Mouse (Mus musculus) kidney, postnatal 0 days (tissue): ENCODE data around the gene Mrm2. TPM values are rescaled to one million over a fixed set of nuclear protein-coding genes. Genes with fewer than 3 reads are reported as not detected.

Experiments
- ATAC-seq: fragments of 200-750 bp; cut with Nextera tagmentation; replicated peaks from 2 replicates; pipeline ENCODE4 v1.8.0; 2017; ENCODE audit warnings: low read depth, moderate number of reproducible peaks, moderate TSS enrichment, moderate library complexity; ENCODE audit not compliant: low FRiP score
- DNase-seq: peaks from one replicate; pipeline ENCODE4 v3.0.0-alpha.2; 2016; ENCODE audit warnings: low spot score
- H3K27ac ChIP-seq: fragments of 300-500 bp; sonication (generic); 2 replicates; pipeline ENCODE4 v1.5.1; 2014; ENCODE audit warnings: mild to moderate bottlenecking
- H3K27me3 ChIP-seq: fragments of 300-500 bp; sonication (generic); 2 replicates; pipeline ENCODE4 v1.6.1; 2014; ENCODE audit warnings: low read length, mixed read lengths; ENCODE audit not compliant: insufficient read depth
- H3K36me3 ChIP-seq: fragments of 300-500 bp; sonication (generic); 2 replicates; pipeline ENCODE4 v1.6.1; 2014; ENCODE audit warnings: low read length, mixed read lengths; ENCODE audit not compliant: insufficient read depth
- H3K4me1 ChIP-seq: fragments of 300-500 bp; sonication (generic); replicated peaks from 2 replicates; pipeline ENCODE4 v1.6.1; 2014; ENCODE audit warnings: antibody characterized with exemption, low read length, mixed read lengths; ENCODE audit not compliant: insufficient read depth
- H3K4me2 ChIP-seq: fragments of 300-500 bp; sonication (generic); 2 replicates; pipeline ENCODE4 v1.6.1; 2014; ENCODE audit warnings: mild to moderate bottlenecking, low read length, moderate library complexity, mixed read lengths
- H3K4me3 ChIP-seq: fragments of 300-500 bp; sonication (generic); replicated peaks from 2 replicates; pipeline ENCODE4 v1.5.1; 2014; ENCODE audit warnings: low read depth, low read length
- H3K9ac ChIP-seq: fragments of 300-500 bp; sonication (generic); 2 replicates; pipeline ENCODE4 v1.6.1; 2014; ENCODE audit warnings: low read depth, low read length
- H3K9me3 ChIP-seq: fragments of 300-500 bp; sonication (generic); replicated peaks from 2 replicates; pipeline ENCODE4 v1.6.1; 2016; ENCODE audit warnings: low read length, inconsistent platforms, mixed read lengths
- CTCF ChIP-seq: IDR thresholded peaks from 2 replicates; pipeline ENCODE4 v1.5.1; 2016; ENCODE audit warnings: antibody characterized with exemption, low read depth, mild to moderate bottlenecking, moderate library complexity
- WGBS: fragments of 180-500 bp; shearing (Covaris S2); extraction: QIAGEN DNeasy Blood & Tissue Kit; methylation state at CpG from one replicate; pipeline ENCODE4 v1.1.7; 2014; 5-methylcytosine and 5-hydroxymethylcytosine counted together
- polyA plus RNA-seq: library from polyadenylated mRNA; unstranded; fragments of >200 nt; fragmentation: Nextera tagmentation; extraction: Ambion mirVana; gene quantifications from 2 replicates; pipeline ENCODE4 v1.2.1, GENCODE M21; 2015

Gene Mrm2
- polyA plus RNA-seq, 1 experiment from 2014 or later, result 17.3 TPM

- no peak overlapping the region for H3K9ac ChIP-seq
- H3K9me3 ChIP-seq, result no peaks in the 10 kb centered on the region
- TF ChIP-seq CTCF, result no peak
- no peak for DNase-seq
- no peak overlapping the region for H3K27ac ChIP-seq
- H3K4me2 ChIP-seq, result no peak overlapping the region
- no peak for ATAC-seq
- no peaks in the 10 kb centered on the region for H3K4me1 ChIP-seq
- WGBS, result 92% methylated on average over 2 of the region's 2 CpGs
- no peak overlapping the region for H3K4me3 ChIP-seq
- H3K36me3 ChIP-seq, result peaks cover 15% of the 10 kb centered on the region; the same call in 1 of the 2 replicates
- H3K27me3 ChIP-seq, result no peaks in the 10 kb centered on the region
These were observed 47.7 kb downstream of the Mrm2 start for GRCm38 (mm10) chr5:140284011-140284410.

GRCm38 (mm10) chr5:140282900-140283299, 48.8 kb downstream of the Mrm2 start:
- Histone ChIP-seq H3K4me3 (no peak overlapping the region), H3K4me2 (no peak overlapping the region), H3K27me3 (no peaks in the 10 kb centered on the region), H3K9me3 (no peaks in the 10 kb centered on the region), H3K4me1 (no peaks in the 10 kb centered on the region), H3K9ac (no peak overlapping the region), H3K36me3 (peaks cover 15% of the 10 kb centered on the region; the same call in 1 of the 2 replicates), H3K27ac (no peak overlapping the region)
- 99% methylated on average over 3 of the region's 3 CpGs for WGBS
- TF ChIP-seq CTCF, result no peak
- DNase-seq, result no peak
- ATAC-seq, result no peak

- TF ChIP-seq CTCF, result no peak
- no peak overlapping the region for H3K4me3 ChIP-seq
- H3K9ac ChIP-seq, result no peak overlapping the region
- 62% methylated on average over 8 of the region's 8 CpGs for WGBS
- no peak overlapping the region for H3K27ac ChIP-seq
- peaks cover 15% of the 10 kb centered on the region; the same call in 1 of the 2 replicates for H3K36me3 ChIP-seq
- no peak for ATAC-seq
- no peaks in the 10 kb centered on the region for H3K4me1 ChIP-seq
- H3K9me3 ChIP-seq, result no peaks in the 10 kb centered on the region
- peak; percentile 12 for DNase-seq
- no peaks in the 10 kb centered on the region for H3K27me3 ChIP-seq
- H3K4me2 ChIP-seq, result no peak overlapping the region
These were observed 49.3 kb downstream of the Mrm2 start for GRCm38 (mm10) chr5:140282376-140282775.

GRCm38 (mm10) chr5:140280205-140280604, 51.5 kb downstream of the Mrm2 start:
- ATAC-seq (no peak), DNase-seq (no peak)
- WGBS, result 71% methylated on average over 9 of the region's 9 CpGs
- peaks cover 9% of the 10 kb centered on the region; the same call in 1 of the 2 replicates for H3K36me3 ChIP-seq
- H3K9me3 ChIP-seq, result no peaks in the 10 kb centered on the region
- H3K27ac ChIP-seq, result no peak overlapping the region
- no peak overlapping the region for H3K4me3 ChIP-seq
- no peaks in the 10 kb centered on the region for H3K27me3 ChIP-seq
- no peak overlapping the region for H3K9ac ChIP-seq
- no peak overlapping the region for H3K4me2 ChIP-seq
- no peak for TF ChIP-seq CTCF
- H3K4me1 ChIP-seq, result no peaks in the 10 kb centered on the region

Other genes with a start within 250 kb of the Mrm2 start
- 25.8 and 31.5 TPM in 2 replicates for gene Mad1l1, start 10.3 kb downstream of the Mrm2 start, polyA plus RNA-seq
- gene Nudt1, start 10.2 kb downstream of the Mrm2 start, polyA plus RNA-seq, result 39.9 and 42.1 TPM in 2 replicates
- 28.8 and 31.8 TPM in 2 replicates for gene Snx8, start 57.4 kb upstream of the Mrm2 start, polyA plus RNA-seq
- 77.9 and 88.6 TPM in 2 replicates for gene Eif3b, start 87.4 kb upstream of the Mrm2 start, polyA plus RNA-seq
- not detected in 2 replicates for gene Gm4869, start 113.7 kb upstream of the Mrm2 start, polyA plus RNA-seq
- gene Chst12, start 173.7 kb upstream of the Mrm2 start, polyA plus RNA-seq, result 14.5 and 15.6 TPM in 2 replicates
- gene Grifin, start 233.2 kb upstream of the Mrm2 start, polyA plus RNA-seq, result not detected in 2 replicates